Mouse (Mus musculus): ENCODE results near the gene Nfia. TPM values are rescaled to one million over a fixed set of nuclear protein-coding genes. Genes with fewer than 3 reads are reported as not detected.

Gene Nfia
- polyA plus RNA-seq, 1 experiment from 2014 or later: 42.1 TPM

DNA sequence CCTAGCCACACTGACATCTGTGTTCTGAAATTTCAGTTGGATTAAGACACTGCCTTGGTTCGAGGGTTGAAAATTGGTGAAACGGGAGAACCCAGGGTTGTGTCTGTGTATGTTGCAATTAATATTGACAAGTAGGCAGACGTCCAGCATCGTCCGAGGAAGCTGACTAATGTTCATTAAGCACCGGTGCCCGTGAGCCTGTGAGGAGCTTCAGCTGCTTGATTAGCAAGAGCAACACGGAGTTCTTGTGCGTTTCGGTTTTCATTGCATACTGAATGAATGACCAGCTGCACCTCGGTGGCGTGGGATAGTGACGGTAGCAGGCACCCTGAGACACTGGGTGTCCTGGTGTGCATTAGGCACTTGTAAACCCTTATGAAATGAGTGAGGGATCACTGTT, 64.3 kb downstream of the Nfia start:
- Histone ChIP-seq H3K27ac (ENCODE audit: low read depth) (no peak overlapping the region), H3K36me3 (ENCODE audit: control insufficient read depth, insufficient read depth, low read length) (no peaks in the 10 kb centered on the region), H3K9ac (ENCODE audit: low read length) (no peak overlapping the region), H3K4me2 (ENCODE audit: low read length) (no peak overlapping the region), H3K9me3 (ENCODE audit: control insufficient read depth, low read length) (no peaks in the 10 kb centered on the region), H3K27me3 (replicated peaks; ENCODE audit: control insufficient read depth, insufficient read depth, low read length) (no peaks in the 10 kb centered on the region), H3K4me1 (replicated peaks; ENCODE audit: control insufficient read depth, insufficient read depth, low read length) (peaks cover 38% of the 10 kb centered on the region), H3K4me3 (ENCODE audit: low read depth, low read length) (no peak overlapping the region)
- DNase-seq (ENCODE audit: low spot score): no peak
- no peak for ATAC-seq (replicated peaks; ENCODE audit: low FRiP score, low TSS enrichment, low read depth)
- 66% methylated on average over 13 of the region's 13 CpGs for WGBS

DNA sequence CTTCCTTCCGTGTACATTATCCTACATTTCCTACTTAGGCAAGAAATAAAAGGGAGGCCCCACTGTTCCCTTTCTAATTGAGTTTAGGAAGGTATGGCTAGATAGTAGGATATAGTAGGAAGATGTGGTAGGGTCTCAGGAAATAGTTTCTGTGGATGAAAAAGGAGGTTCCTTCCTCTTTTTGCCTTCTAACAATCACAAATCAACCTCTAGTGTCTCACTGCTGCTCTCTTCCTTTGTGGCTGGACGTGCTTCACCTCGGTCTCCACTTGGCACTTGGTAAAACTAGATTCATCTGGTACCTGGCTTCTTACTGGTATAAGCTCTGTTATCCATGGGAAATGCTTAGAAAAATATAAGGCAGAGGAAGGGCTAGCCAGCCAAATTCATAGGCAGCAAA, 65.2 kb downstream of the Nfia start:
- H3K9ac ChIP-seq (ENCODE audit: low read length): no peak overlapping the region
- DNase-seq (ENCODE audit: low spot score): no peak
- ATAC-seq (replicated peaks; ENCODE audit: low FRiP score, low TSS enrichment, low read depth): no peak

DNA sequence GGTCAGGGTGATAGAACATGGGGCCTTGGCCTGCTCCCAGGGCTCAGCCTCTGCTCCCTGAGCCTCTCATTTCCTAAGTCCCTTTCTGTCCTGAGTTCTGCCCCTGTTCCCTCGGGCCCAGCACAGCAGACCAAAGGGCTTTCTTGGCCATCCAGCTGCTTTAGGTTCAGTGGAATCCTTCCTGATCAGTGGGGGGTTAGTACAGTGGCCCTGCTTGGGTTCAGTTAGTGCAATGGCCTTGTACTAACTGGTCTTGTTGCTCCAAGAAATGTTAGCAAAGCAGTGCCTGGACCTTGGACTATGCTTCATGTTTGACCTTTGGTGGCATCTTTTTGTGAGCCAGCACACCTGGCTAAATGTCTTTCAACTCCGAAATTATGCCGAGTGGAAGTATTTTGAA, 66.1 kb downstream of the Nfia start:
- H3K36me3 ChIP-seq (ENCODE audit: control insufficient read depth, insufficient read depth, low read length): no peaks in the 10 kb centered on the region
- H3K27ac ChIP-seq (ENCODE audit: low read depth): peak overlapping the region; percentile 60; the same call in 1 of the 2 replicates
- 37% methylated on average over 3 of the region's 3 CpGs for WGBS
- DNase-seq (ENCODE audit: low spot score) (no peak), ATAC-seq (replicated peaks; ENCODE audit: low FRiP score, low TSS enrichment, low read depth) (no peak)
- no peak overlapping the region for H3K4me3 ChIP-seq (ENCODE audit: low read depth, low read length)
- H3K27me3 ChIP-seq (replicated peaks; ENCODE audit: control insufficient read depth, insufficient read depth, low read length): no peaks in the 10 kb centered on the region
- H3K4me2 ChIP-seq (ENCODE audit: low read length): no peak overlapping the region
- H3K9ac ChIP-seq (ENCODE audit: low read length): no peak overlapping the region
- H3K4me1 ChIP-seq (replicated peaks; ENCODE audit: control insufficient read depth, insufficient read depth, low read length): peaks cover 39% of the 10 kb centered on the region
- H3K9me3 ChIP-seq (ENCODE audit: control insufficient read depth, low read length): no peaks in the 10 kb centered on the region

More for the DNA sequence above, 65.2 kb downstream of the Nfia start:
- Histone ChIP-seq H3K4me2 (ENCODE audit: low read length) (no peak overlapping the region), H3K4me3 (ENCODE audit: low read depth, low read length) (no peak overlapping the region), H3K27me3 (replicated peaks; ENCODE audit: control insufficient read depth, insufficient read depth, low read length) (no peaks in the 10 kb centered on the region), H3K4me1 (replicated peaks; ENCODE audit: control insufficient read depth, insufficient read depth, low read length) (peaks cover 39% of the 10 kb centered on the region), H3K36me3 (ENCODE audit: control insufficient read depth, insufficient read depth, low read length) (no peaks in the 10 kb centered on the region), H3K9me3 (ENCODE audit: control insufficient read depth, low read length) (no peaks in the 10 kb centered on the region), H3K27ac (ENCODE audit: low read depth) (no peak overlapping the region)
- 81% methylated on average over 3 of the region's 3 CpGs for WGBS

DNA sequence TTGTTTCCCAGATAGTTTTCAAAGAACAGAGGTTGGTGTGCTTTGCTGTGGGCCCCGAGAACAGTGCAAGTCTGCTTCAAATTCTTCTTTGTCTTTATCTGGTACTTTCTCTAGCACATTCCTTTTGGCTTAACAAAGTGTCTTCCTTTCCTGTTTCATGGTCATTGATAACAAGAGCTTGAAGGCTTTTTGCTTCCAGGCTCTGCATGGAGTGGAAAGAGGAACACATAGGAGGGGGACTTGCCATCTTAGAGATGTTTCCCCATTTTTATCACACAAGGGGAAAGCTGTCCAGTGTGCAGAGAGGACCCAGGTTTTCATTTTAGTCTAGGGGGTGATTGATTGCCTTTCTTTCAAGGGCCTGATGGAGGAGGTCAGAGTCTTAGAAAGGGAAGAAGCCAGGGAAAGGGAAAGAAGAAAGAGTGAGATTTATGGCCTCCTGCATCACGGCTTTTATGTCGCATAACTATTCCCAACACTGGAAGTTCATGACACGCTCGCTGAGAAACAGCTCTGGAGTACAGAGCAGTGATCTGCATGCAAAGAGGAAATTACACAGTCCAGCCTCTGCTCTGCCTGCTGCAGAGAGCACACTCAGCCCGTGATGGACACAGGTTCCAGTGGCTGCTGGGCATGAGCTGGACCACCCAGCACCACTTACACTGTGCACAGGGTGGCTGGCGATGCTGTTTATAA, 67.0 kb downstream of the Nfia start:
- Histone ChIP-seq H3K4me1 (replicated peaks; ENCODE audit: control insufficient read depth, insufficient read depth, low read length) (peaks cover 48% of the 10 kb centered on the region), H3K4me3 (ENCODE audit: low read depth, low read length) (no peak overlapping the region), H3K27me3 (replicated peaks; ENCODE audit: control insufficient read depth, insufficient read depth, low read length) (no peaks in the 10 kb centered on the region), H3K9ac (ENCODE audit: low read length) (no peak overlapping the region), H3K4me2 (ENCODE audit: low read length) (no peak overlapping the region), H3K27ac (ENCODE audit: low read depth) (peak overlapping the region; percentile 60), H3K36me3 (ENCODE audit: control insufficient read depth, insufficient read depth, low read length) (no peaks in the 10 kb centered on the region), H3K9me3 (ENCODE audit: control insufficient read depth, low read length) (no peaks in the 10 kb centered on the region)
- no peak for DNase-seq (ENCODE audit: low spot score)
- WGBS: 19% methylated on average over 7 of the region's 7 CpGs
- peak; percentile 79; the same call in 1 of the 2 replicates for ATAC-seq (replicated peaks; ENCODE audit: low FRiP score, low TSS enrichment, low read depth)

DNA sequence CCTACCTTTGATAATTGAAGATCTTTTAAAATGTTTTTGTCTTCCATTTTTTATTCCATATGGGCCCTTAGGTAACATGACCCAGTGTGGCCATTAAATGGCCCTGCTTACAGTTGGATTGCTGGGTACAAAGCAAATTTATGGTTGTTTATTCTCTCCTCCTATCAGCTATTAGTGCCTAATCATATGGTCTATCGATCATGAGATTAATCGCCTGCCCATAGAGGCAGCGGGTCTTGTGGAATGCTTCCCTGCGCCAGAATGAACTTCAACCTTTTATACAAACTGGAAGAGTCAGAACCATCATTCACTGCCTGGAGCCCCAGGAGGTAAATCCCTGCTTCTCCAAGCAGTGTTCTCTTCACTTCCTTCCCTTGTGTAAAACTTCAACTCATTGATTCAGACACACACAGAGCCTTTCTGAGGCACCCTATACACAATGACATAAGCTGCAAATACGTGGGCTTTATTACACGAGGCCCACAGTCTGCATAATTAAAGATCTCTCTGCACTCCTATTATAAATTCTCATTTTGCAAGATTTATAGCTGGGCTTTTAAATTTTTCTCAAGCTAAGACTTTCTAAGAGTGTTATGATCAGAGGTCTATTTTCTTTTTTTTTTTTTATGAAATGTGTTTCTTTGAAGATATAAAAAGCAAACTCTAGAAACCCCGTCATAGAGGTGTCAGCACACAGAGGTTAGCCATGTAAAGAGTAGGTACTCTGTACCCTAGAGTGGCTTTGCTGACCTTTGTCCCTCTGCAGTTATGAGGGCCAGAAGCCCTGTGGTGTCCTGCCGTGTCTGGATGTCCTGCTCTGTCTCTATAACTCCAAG, 67.9 kb downstream of the Nfia start:
- Histone ChIP-seq H3K4me3 (ENCODE audit: low read depth, low read length) (no peak overlapping the region), H3K27ac (ENCODE audit: low read depth) (peak overlapping the region; percentile 60; the same call in 1 of the 2 replicates), H3K4me2 (ENCODE audit: low read length) (no peak overlapping the region), H3K9me3 (ENCODE audit: control insufficient read depth, low read length) (no peaks in the 10 kb centered on the region), H3K36me3 (ENCODE audit: control insufficient read depth, insufficient read depth, low read length) (no peaks in the 10 kb centered on the region), H3K27me3 (replicated peaks; ENCODE audit: control insufficient read depth, insufficient read depth, low read length) (no peaks in the 10 kb centered on the region), H3K9ac (ENCODE audit: low read length) (no peak overlapping the region), H3K4me1 (replicated peaks; ENCODE audit: control insufficient read depth, insufficient read depth, low read length) (peaks cover 55% of the 10 kb centered on the region)
- 36% methylated on average over 8 of the region's 8 CpGs for WGBS
- no peak for DNase-seq (ENCODE audit: low spot score)
- no peak for ATAC-seq (replicated peaks; ENCODE audit: low FRiP score, low TSS enrichment, low read depth)

GRCm38 (mm10) chr4:97841063-97841595, 68.6 kb downstream of the Nfia start:
- ATAC-seq (replicated peaks; ENCODE audit: low FRiP score, low TSS enrichment, low read depth) (no peak), DNase-seq (ENCODE audit: low spot score) (no peak)
- Histone ChIP-seq H3K4me3 (ENCODE audit: low read depth, low read length) (no peak overlapping the region), H3K9ac (ENCODE audit: low read length) (no peak overlapping the region), H3K27me3 (replicated peaks; ENCODE audit: control insufficient read depth, insufficient read depth, low read length) (no peaks in the 10 kb centered on the region), H3K36me3 (ENCODE audit: control insufficient read depth, insufficient read depth, low read length) (no peaks in the 10 kb centered on the region), H3K4me1 (replicated peaks; ENCODE audit: control insufficient read depth, insufficient read depth, low read length) (peaks cover 57% of the 10 kb centered on the region), H3K27ac (ENCODE audit: low read depth) (no peak overlapping the region), H3K4me2 (ENCODE audit: low read length) (no peak overlapping the region), H3K9me3 (ENCODE audit: control insufficient read depth, low read length) (no peaks in the 10 kb centered on the region)
- WGBS: 60% methylated on average over 4 of the region's 4 CpGs

- no peaks in the 10 kb centered on the region for H3K9me3 ChIP-seq (ENCODE audit: control insufficient read depth, low read length)
- DNase-seq (ENCODE audit: low spot score) (peak; percentile 49), ATAC-seq (replicated peaks; ENCODE audit: low FRiP score, low TSS enrichment, low read depth) (no peak)
- no peak overlapping the region for H3K4me2 ChIP-seq (ENCODE audit: low read length)
- no peak overlapping the region for H3K27ac ChIP-seq (ENCODE audit: low read depth)
- H3K4me3 ChIP-seq (ENCODE audit: low read depth, low read length): no peak overlapping the region
- no peak overlapping the region for H3K9ac ChIP-seq (ENCODE audit: low read length)
- no peaks in the 10 kb centered on the region for H3K36me3 ChIP-seq (ENCODE audit: control insufficient read depth, insufficient read depth, low read length)
- H3K27me3 ChIP-seq (replicated peaks; ENCODE audit: control insufficient read depth, insufficient read depth, low read length): no peaks in the 10 kb centered on the region
- peaks cover 63% of the 10 kb centered on the region for H3K4me1 ChIP-seq (replicated peaks; ENCODE audit: control insufficient read depth, insufficient read depth, low read length)
- 64% methylated on average over 5 of the region's 5 CpGs for WGBS
Measured at GRCm38 (mm10) chr4:97841745-97842144, 69.2 kb downstream of the Nfia start.

DNA sequence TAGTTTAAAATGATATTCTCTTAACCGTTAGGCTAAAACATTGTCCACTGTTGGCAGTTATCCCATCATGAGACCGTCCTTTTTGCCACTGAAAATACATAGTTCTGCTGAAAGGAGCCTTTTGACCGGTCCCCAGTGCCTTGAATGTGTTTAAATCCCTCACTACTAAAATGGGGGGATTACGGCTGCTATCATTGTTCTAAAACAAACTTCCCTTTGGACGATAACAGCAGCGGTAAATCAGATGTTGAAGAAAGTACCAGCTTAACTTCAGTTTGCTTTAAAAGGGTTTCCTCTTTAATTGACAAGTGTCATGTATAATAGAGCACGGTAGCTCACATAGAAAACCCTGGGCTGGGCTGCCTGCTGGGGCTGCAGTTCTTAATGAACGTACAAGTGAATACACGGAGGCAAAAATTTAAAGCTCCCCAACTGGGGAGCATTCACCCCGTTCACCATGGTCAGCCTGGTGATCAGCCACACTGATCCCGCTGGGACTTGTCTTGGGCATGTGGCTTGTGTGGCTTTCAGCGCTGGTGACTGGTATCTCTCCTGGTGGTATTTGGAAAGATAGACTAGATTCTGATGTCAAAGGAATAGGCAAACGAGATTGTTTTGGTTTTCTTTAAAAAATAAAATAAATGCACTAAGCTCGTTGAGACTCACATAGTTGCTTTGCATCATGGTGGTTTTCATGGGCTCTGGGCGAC, 71.6 kb downstream of the Nfia start:
- H3K27me3 ChIP-seq (replicated peaks; ENCODE audit: control insufficient read depth, insufficient read depth, low read length): no peaks in the 10 kb centered on the region
- DNase-seq (ENCODE audit: low spot score) (peak; percentile 38), ATAC-seq (replicated peaks; ENCODE audit: low FRiP score, low TSS enrichment, low read depth) (no peak)
- no peaks in the 10 kb centered on the region for H3K9me3 ChIP-seq (ENCODE audit: control insufficient read depth, low read length)
- WGBS: 68% methylated on average over 15 of the region's 15 CpGs
- no peak overlapping the region for H3K9ac ChIP-seq (ENCODE audit: low read length)
- peaks cover 59% of the 10 kb centered on the region for H3K4me1 ChIP-seq (replicated peaks; ENCODE audit: control insufficient read depth, insufficient read depth, low read length)
- H3K4me3 ChIP-seq (ENCODE audit: low read depth, low read length): 0 out of 2 replicates have a peak overlapping the region, but pooled peaks have one; percentile 8
- H3K4me2 ChIP-seq (ENCODE audit: low read length): peak overlapping the region; percentile 40
- peak overlapping the region; percentile 79 for H3K27ac ChIP-seq (ENCODE audit: low read depth)
- H3K36me3 ChIP-seq (ENCODE audit: control insufficient read depth, insufficient read depth, low read length): 0 out of 2 replicates have a peak, but pooled peaks cover 5% of the 10 kb centered on the region
